10 mouse cellular contexts compared by ENCODE assay signal in the genomic region with DNA sequence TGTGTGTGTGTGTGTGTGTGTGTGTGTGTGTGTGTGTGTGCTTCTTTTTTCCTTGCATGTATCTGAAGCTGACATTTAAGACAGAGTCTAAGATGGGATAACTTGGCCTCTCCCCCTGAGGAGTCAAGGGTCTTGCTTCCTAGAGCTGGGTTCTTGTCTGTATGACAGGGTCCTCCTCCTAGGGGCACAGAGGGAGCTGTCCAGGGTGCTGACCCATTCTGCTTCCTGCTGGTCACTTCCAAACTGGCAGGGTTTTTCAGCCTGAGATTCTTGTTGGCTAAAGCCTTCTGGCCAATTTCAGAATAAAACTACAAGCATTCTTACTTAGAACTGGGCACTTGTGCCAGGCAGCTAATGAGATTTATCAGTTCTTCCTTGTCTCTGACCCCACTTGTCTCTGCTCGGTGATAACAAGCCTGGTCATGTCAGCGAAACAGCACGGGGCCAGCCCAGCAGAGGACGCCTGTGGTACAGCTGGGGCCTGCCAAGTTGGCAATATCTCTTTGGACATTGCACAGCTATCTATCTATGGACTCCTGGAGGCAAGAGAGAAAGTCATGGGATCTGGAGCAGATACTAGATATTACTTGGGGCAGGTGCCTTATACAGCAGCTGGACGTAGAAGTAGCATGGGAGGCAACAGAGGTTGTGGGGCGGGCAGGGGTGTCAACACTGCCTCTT.
DNase-seq lines count a peak whose midpoint lies in the region; ATAC-seq and TF ChIP-seq lines count a peak whose summit lies in the region.
"Had no signal": no experiment of that assay in that cellular context is flagged by ENCODE, and none has a peak within 500 bp of the region (broad histone marks: within the 10 kb centered on the region; RNA-seq: fewer than 3 reads in every experiment).

No protein-coding gene starts in this region.

- H3K4me1 ChIP-seq in heart, adult 2 months (ENCODE audit: control insufficient read depth, insufficient read depth, low read length), result peaks cover 1% of the 10 kb centered on the region; the same call in 1 of the 2 replicates
- H3K4me1 ChIP-seq: lung, embryonic 15.5 days; stomach, embryonic 15.5 days had no signal

- H3K36me3 ChIP-seq in heart, adult 2 months (ENCODE audit: control insufficient read depth, insufficient read depth, low read length), result no peaks in the 10 kb centered on the region
- H3K36me3 ChIP-seq: lung, embryonic 15.5 days; stomach, embryonic 15.5 days had no signal

- no peaks in the 10 kb centered on the region for H3K79me2 ChIP-seq in heart, adult 2 months (replicated peaks; ENCODE audit: control insufficient read depth, insufficient read depth, low read length)

- TF ChIP-seq POLR2A in heart, adult 2 months (IDR thresholded peaks at IDR 0.05; ENCODE audit: insufficient read depth, low read depth, low read length), result no peak

- no peak for ATAC-seq in monocyte, adult 5-6 weeks (replicated peaks; ENCODE audit: insufficient number of reproducible peaks, low FRiP score, low TSS enrichment, poor library complexity, severe bottlenecking)

- no peak overlapping the region for H3K9ac ChIP-seq in heart, adult 2 months (ENCODE audit: low read depth, low read length)
- H3K9ac ChIP-seq: lung, embryonic 15.5 days; stomach, embryonic 15.5 days had no signal

- H3K27ac ChIP-seq in heart, adult 2 months, result no peak overlapping the region
- H3K27ac ChIP-seq: lung, embryonic 15.5 days; stomach, embryonic 15.5 days had no signal

- no peaks in the 10 kb centered on the region for H3K27me3 ChIP-seq in heart, adult 2 months (ENCODE audit: control insufficient read depth, insufficient read depth, low read length)
- H3K27me3 ChIP-seq: lung, embryonic 15.5 days; stomach, embryonic 15.5 days had no signal

- TF ChIP-seq CTCF in heart, adult 2 months (IDR thresholded peaks at IDR 0.05), result peak; percentile 42

- 43% methylated on average over 6 of the region's 6 CpGs for WGBS in heart, adult 2 months

- no peak for TF ChIP-seq EP300 in heart, adult 2 months (IDR thresholded peaks at IDR 0.05; ENCODE audit: insufficient read depth, low read depth, low read length)

- intact Hi-C loops in heart, adult 2 months (cut with DNase I), result no loop called here

- peak; percentile 41 to 42 for DNase-seq in heart, adult 2 months
- DNase-seq in heart, adult 8-10 months (ENCODE audit: low spot score), result no peak
- peak; percentile 77 for DNase-seq in testis, postnatal 10 days (ENCODE audit: low spot score)
- no peak for DNase-seq in testis, postnatal 14 days (ENCODE audit: low spot score)
- peak; percentile 79 for DNase-seq in embryo, embryonic 11 days
- DNase-seq in mesoderm, embryonic 11.5 days (ENCODE audit: low read depth, low spot score), result peak; percentile 83
- no peak for DNase-seq in frontal cortex, postnatal 14 days (ENCODE audit: low spot score in 2 of 2)

- no peak overlapping the region for H3K4me3 ChIP-seq in heart, adult 2 months
- H3K4me3 ChIP-seq: lung, embryonic 15.5 days; stomach, embryonic 15.5 days had no signal

Comparison
In these comparisons a context has a peak if more than half of its experiments do, and no peak if none do; other contexts are left out.
1. DNase-seq: peak in heart, adult 2 months (2 of 2), testis, postnatal 10 days (single experiment), embryo, embryonic 11 days (single experiment) and mesoderm, embryonic 11.5 days (single experiment); none in heart, adult 8-10 months (single experiment), testis, postnatal 14 days (single experiment) and frontal cortex, postnatal 14 days (0 of 2).